Mouse (Mus musculus): ENCODE measurements around the gene Rnf208. TPM values are rescaled to one million over a fixed set of nuclear protein-coding genes. Genes with fewer than 3 reads are reported as not detected.
A peak's percentile ranks its signal among the peaks of the same experiment; 100 is the strongest.
"Not testable (repeated sequence)": the region's sequence is repeated elsewhere in the genome, so short reads cannot be mapped to it uniquely, and the experiment has no call there.

Rnf208 gene
- polyA plus RNA-seq, 1 experiment from 2014 or later: 30.2 TPM

- no peak overlapping the region for H3K4me3 ChIP-seq (replicated peaks)
- H3K27ac ChIP-seq: no peak overlapping the region
- no peaks in the 10 kb centered on the region for H3K9me3 ChIP-seq
- H3K36me3 ChIP-seq (replicated peaks): 0 out of 2 replicates have a peak, but pooled peaks cover 3% of the 10 kb centered on the region
- peaks cover 51% of the 10 kb centered on the region for H3K27me3 ChIP-seq
- 88% methylated on average over 3 of the region's 3 CpGs for WGBS
- no peak overlapping the region for H3K9ac ChIP-seq
- H3K4me2 ChIP-seq: no peak overlapping the region
- peaks cover 31% of the 10 kb centered on the region for H3K4me1 ChIP-seq
- ATAC-seq (ENCODE audit: low FRiP score): no peak
These were observed 2.3 kb upstream of the Rnf208 start for GRCm38 (mm10) chr2:25239766-25240165.

- H3K4me2 ChIP-seq: peak overlapping the region; percentile 97
- H3K4me3 ChIP-seq (replicated peaks): peak overlapping the region; percentile 64
- H3K27me3 ChIP-seq: peaks cover 45% of the 10 kb centered on the region
- 0 out of 2 replicates have a peak overlapping the region, but pooled peaks have one; percentile 61 for H3K27ac ChIP-seq
- peaks cover 31% of the 10 kb centered on the region for H3K4me1 ChIP-seq
- ATAC-seq (ENCODE audit: low FRiP score): peak; percentile 11
- 0 out of 2 replicates have a peak, but pooled peaks cover 3% of the 10 kb centered on the region for H3K36me3 ChIP-seq (replicated peaks)
- WGBS: 46% methylated on average over 8 of the region's 8 CpGs
- H3K9ac ChIP-seq: no peak overlapping the region
- no peaks in the 10 kb centered on the region for H3K9me3 ChIP-seq
These were observed 1.7 kb upstream of the Rnf208 start for GRCm38 (mm10) chr2:25240310-25240709.

- H3K27ac ChIP-seq: peak overlapping the region; percentile 61; the same call in 1 of the 2 replicates
- peak; percentile 80 for ATAC-seq (ENCODE audit: low FRiP score)
- H3K9ac ChIP-seq: peak overlapping the region; percentile 49
- peaks cover 9% of the 10 kb centered on the region; the same call in 1 of the 2 replicates for H3K36me3 ChIP-seq (replicated peaks)
- peaks cover 31% of the 10 kb centered on the region for H3K4me1 ChIP-seq
- H3K9me3 ChIP-seq: no peaks in the 10 kb centered on the region
- H3K27me3 ChIP-seq: peaks cover 40% of the 10 kb centered on the region
- peak overlapping the region; percentile 64 for H3K4me3 ChIP-seq (replicated peaks)
- peak overlapping the region; percentile 97 for H3K4me2 ChIP-seq
- WGBS: 1% methylated on average over 29 of the region's 29 CpGs
These were observed 1.2 kb upstream of the Rnf208 start for GRCm38 (mm10) chr2:25240723-25241437.

- peak; percentile 25 for ATAC-seq (ENCODE audit: low FRiP score)
- Histone ChIP-seq H3K4me2 (peak overlapping the region; percentile 97), H3K36me3 (replicated peaks) (peaks cover 13% of the 10 kb centered on the region; the same call in 1 of the 2 replicates), H3K4me3 (replicated peaks) (peak overlapping the region; percentile 64), H3K27me3 (peaks cover 34% of the 10 kb centered on the region), H3K9me3 (no peaks in the 10 kb centered on the region), H3K27ac (0 out of 2 replicates have a peak overlapping the region, but pooled peaks have one; percentile 61), H3K4me1 (peaks cover 31% of the 10 kb centered on the region), H3K9ac (peak overlapping the region; percentile 77)
- 24% methylated on average over 6 of the region's 6 CpGs for WGBS
These were observed 648 bp upstream of the Rnf208 start for GRCm38 (mm10) chr2:25241438-25241775.

GRCm38 (mm10) chr2:25243342-25243741, 1.3 kb downstream of the Rnf208 start:
- no peak overlapping the region for H3K27ac ChIP-seq
- WGBS: 82% methylated on average over 8 of the region's 8 CpGs
- H3K27me3 ChIP-seq: peaks cover 26% of the 10 kb centered on the region
- H3K4me2 ChIP-seq: peak overlapping the region; percentile 97
- no peak overlapping the region for H3K4me3 ChIP-seq (replicated peaks)
- H3K9ac ChIP-seq: peak overlapping the region; percentile 77; the same call in 1 of the 2 replicates
- ATAC-seq (ENCODE audit: low FRiP score): no peak
- no peaks in the 10 kb centered on the region for H3K9me3 ChIP-seq
- H3K4me1 ChIP-seq: peaks cover 31% of the 10 kb centered on the region
- H3K36me3 ChIP-seq (replicated peaks): peaks cover 29% of the 10 kb centered on the region

- Histone ChIP-seq H3K4me3 (replicated peaks) (no peak overlapping the region), H3K27ac (no peak overlapping the region), H3K9me3 (no peaks in the 10 kb centered on the region), H3K4me2 (no peak overlapping the region), H3K9ac (no peak overlapping the region), H3K4me1 (peaks cover 31% of the 10 kb centered on the region), H3K27me3 (peaks cover 21% of the 10 kb centered on the region), H3K36me3 (replicated peaks) (peaks cover 37% of the 10 kb centered on the region)
- no peak for ATAC-seq (ENCODE audit: low FRiP score)
- 89% methylated on average over 4 of the region's 4 CpGs for WGBS
These were observed 2.1 kb downstream of the Rnf208 start for GRCm38 (mm10) chr2:25244144-25244543.

- H3K9me3 ChIP-seq: no peaks in the 10 kb centered on the region
- peaks cover 59% of the 10 kb centered on the region for H3K36me3 ChIP-seq (replicated peaks)
- no peak within 1 kb of the TSS for H3K27ac ChIP-seq
- H3K27me3 ChIP-seq: peaks cover 11% of the 10 kb centered on the region
- WGBS: 90% methylated on average over 10 of the region's 10 CpGs
- H3K4me2 ChIP-seq: no peak within 1 kb of the TSS
- no peak for ATAC-seq (ENCODE audit: low FRiP score)
- peaks cover 18% of the 10 kb centered on the region for H3K4me1 ChIP-seq
- H3K4me3 ChIP-seq (replicated peaks): no peak within 1 kb of the TSS
- H3K9ac ChIP-seq: no peak within 1 kb of the TSS
These were observed 4.4 kb downstream of the Rnf208 start, which contains the start of gene AL732309.1 for GRCm38 (mm10) chr2:25246183-25247072. TSS of gene AL732309.1 (minus strand) at chr2:25246863.

- Histone ChIP-seq H3K4me1 (peaks cover 23% of the 10 kb centered on the region), H3K4me3 (replicated peaks) (no peak overlapping the region), H3K9me3 (no peaks in the 10 kb centered on the region), H3K36me3 (replicated peaks) (peaks cover 50% of the 10 kb centered on the region), H3K27ac (no peak overlapping the region), H3K27me3 (no peaks in the 10 kb centered on the region), H3K9ac (no peak overlapping the region), H3K4me2 (no peak overlapping the region)
- no peak for ATAC-seq (ENCODE audit: low FRiP score)
- WGBS: 96% methylated on average over 1 of the region's 1 CpGs
These were observed 10.3 kb downstream of the Rnf208 start for GRCm38 (mm10) chr2:25252331-25252730.

GRCm38 (mm10) chr2:25255284-25255779, 13.3 kb downstream of the Rnf208 start, which contains the start of gene Tmem203:
TSS of gene Tmem203 (plus strand) at chr2:25255439.
- peak; percentile 93 for ATAC-seq (ENCODE audit: low FRiP score)
- H3K27me3 ChIP-seq: no peaks in the 10 kb centered on the region
- peak within 1 kb of the TSS; percentile 75 for H3K4me3 ChIP-seq (replicated peaks)
- H3K4me1 ChIP-seq: peaks cover 23% of the 10 kb centered on the region
- 0% methylated on average over 39 of the region's 39 CpGs for WGBS
- peak within 1 kb of the TSS; percentile 74 for H3K27ac ChIP-seq
- no peaks in the 10 kb centered on the region for H3K9me3 ChIP-seq
- H3K36me3 ChIP-seq (replicated peaks): peaks cover 21% of the 10 kb centered on the region
- H3K9ac ChIP-seq: peak within 1 kb of the TSS; percentile 88
- peak within 1 kb of the TSS; percentile 97 for H3K4me2 ChIP-seq

GRCm38 (mm10) chr2:25256443-25257109, 14.5 kb downstream of the Rnf208 start:
- not testable (repeated sequence) for H3K27ac ChIP-seq; H3K36me3 ChIP-seq (replicated peaks); ATAC-seq (ENCODE audit: low FRiP score); H3K27me3 ChIP-seq; H3K9me3 ChIP-seq
- 66% methylated on average over 11 of the region's 12 CpGs for WGBS
- Histone ChIP-seq H3K4me1 (peaks cover 23% of the 10 kb centered on the region), H3K4me3 (replicated peaks) (peak overlapping the region; percentile 75), H3K9ac (peak overlapping the region; percentile 88), H3K4me2 (peak overlapping the region; percentile 97)

GRCm38 (mm10) chr2:25257250-25257649, 15.2 kb downstream of the Rnf208 start:
- H3K36me3 ChIP-seq (replicated peaks); H3K27ac ChIP-seq; H3K9me3 ChIP-seq; ATAC-seq (ENCODE audit: low FRiP score); H3K4me3 ChIP-seq (replicated peaks); H3K4me2 ChIP-seq; H3K9ac ChIP-seq; H3K27me3 ChIP-seq: not testable (repeated sequence)
- 93% methylated on average over 5 of the region's 5 CpGs for WGBS
- peaks cover 26% of the 10 kb centered on the region for H3K4me1 ChIP-seq

Data from forebrain, embryonic 12.5 days (tissue).